Mouse (Mus musculus): ENCODE results near the gene Polr2e. TPM values are rescaled to one million over a fixed set of nuclear protein-coding genes. Genes with fewer than 3 reads are reported as not detected.

Gene Polr2e
- polyA plus RNA-seq, 1 experiment from 2014 or later, result 174 TPM

GRCm38 (mm10) chr10:80004233-80004705, 35.3 kb downstream of the Polr2e start:
- WGBS, result 85% methylated on average over 8 of the region's 8 CpGs
- no peak overlapping the region for H3K27ac ChIP-seq (ENCODE audit: low read length)

GRCm38 (mm10) chr10:80003374-80004232, 36.0 kb downstream of the Polr2e start:
- Histone ChIP-seq H3K4me2 (ENCODE audit: low read depth, low read length) (no peak overlapping the region), H3K27ac (ENCODE audit: low read length) (peak overlapping the region; percentile 43; the same call in 1 of the 2 replicates), H3K4me3 (replicated peaks; ENCODE audit: low read length) (no peak overlapping the region), H3K36me3 (ENCODE audit: control insufficient read depth, insufficient read depth, low read length) (no peaks in the 10 kb centered on the region), H3K9me3 (replicated peaks; ENCODE audit: control insufficient read depth, low read length) (no peaks in the 10 kb centered on the region), H3K27me3 (ENCODE audit: control insufficient read depth, insufficient read depth, low read length) (no peaks in the 10 kb centered on the region), H3K4me1 (ENCODE audit: control insufficient read depth, insufficient read depth, low read length) (peaks cover 14% of the 10 kb centered on the region), H3K9ac (ENCODE audit: low read length) (peak overlapping the region; percentile 41; the same call in 1 of the 2 replicates)
- 63% methylated on average over 9 of the region's 9 CpGs for WGBS
- no peak for ATAC-seq (ENCODE audit: insufficient read depth, low FRiP score)

More at GRCm38 (mm10) chr10:80004233-80004705, 35.3 kb downstream of the Polr2e start:
- Histone ChIP-seq H3K9me3 (replicated peaks; ENCODE audit: control insufficient read depth, low read length) (no peaks in the 10 kb centered on the region), H3K27me3 (ENCODE audit: control insufficient read depth, insufficient read depth, low read length) (no peaks in the 10 kb centered on the region), H3K4me1 (ENCODE audit: control insufficient read depth, insufficient read depth, low read length) (peaks cover 14% of the 10 kb centered on the region), H3K9ac (ENCODE audit: low read length) (no peak overlapping the region), H3K4me3 (replicated peaks; ENCODE audit: low read length) (no peak overlapping the region), H3K36me3 (ENCODE audit: control insufficient read depth, insufficient read depth, low read length) (no peaks in the 10 kb centered on the region), H3K4me2 (ENCODE audit: low read depth, low read length) (no peak overlapping the region)
- no peak for ATAC-seq (ENCODE audit: insufficient read depth, low FRiP score)

- WGBS, result 37% methylated on average over 21 of the region's 21 CpGs
- peaks cover 19% of the 10 kb centered on the region for H3K4me1 ChIP-seq (ENCODE audit: control insufficient read depth, insufficient read depth, low read length)
- H3K4me2 ChIP-seq (ENCODE audit: low read depth, low read length), result no peak overlapping the region
- peak overlapping the region; percentile 41 for H3K9ac ChIP-seq (ENCODE audit: low read length)
- H3K9me3 ChIP-seq (replicated peaks; ENCODE audit: control insufficient read depth, low read length), result no peaks in the 10 kb centered on the region
- H3K27ac ChIP-seq (ENCODE audit: low read length), result no peak overlapping the region
- no peaks in the 10 kb centered on the region for H3K36me3 ChIP-seq (ENCODE audit: control insufficient read depth, insufficient read depth, low read length)
- H3K27me3 ChIP-seq (ENCODE audit: control insufficient read depth, insufficient read depth, low read length), result no peaks in the 10 kb centered on the region
- no peak overlapping the region for H3K4me3 ChIP-seq (replicated peaks; ENCODE audit: low read length)
- ATAC-seq (ENCODE audit: insufficient read depth, low FRiP score), result no peak
Observed at GRCm38 (mm10) chr10:80002829-80003228, 36.8 kb downstream of the Polr2e start.

- H3K4me3 ChIP-seq (replicated peaks; ENCODE audit: low read length), result no peak overlapping the region
- peaks cover 24% of the 10 kb centered on the region for H3K4me1 ChIP-seq (ENCODE audit: control insufficient read depth, insufficient read depth, low read length)
- no peak overlapping the region for H3K4me2 ChIP-seq (ENCODE audit: low read depth, low read length)
- H3K9me3 ChIP-seq (replicated peaks; ENCODE audit: control insufficient read depth, low read length), result no peaks in the 10 kb centered on the region
- no peak overlapping the region for H3K9ac ChIP-seq (ENCODE audit: low read length)
- WGBS, result 57% methylated on average over 9 of the region's 9 CpGs
- no peaks in the 10 kb centered on the region for H3K36me3 ChIP-seq (ENCODE audit: control insufficient read depth, insufficient read depth, low read length)
- H3K27ac ChIP-seq (ENCODE audit: low read length), result peak overlapping the region; percentile 35
- H3K27me3 ChIP-seq (ENCODE audit: control insufficient read depth, insufficient read depth, low read length), result no peaks in the 10 kb centered on the region
- ATAC-seq (ENCODE audit: insufficient read depth, low FRiP score), result peak; percentile 35; the same call in 1 of the 2 replicates
Observed at GRCm38 (mm10) chr10:80001945-80002344, 37.6 kb downstream of the Polr2e start.

- Histone ChIP-seq H3K27me3 (ENCODE audit: control insufficient read depth, insufficient read depth, low read length) (no peaks in the 10 kb centered on the region), H3K4me1 (ENCODE audit: control insufficient read depth, insufficient read depth, low read length) (peaks cover 14% of the 10 kb centered on the region), H3K4me3 (replicated peaks; ENCODE audit: low read length) (peak overlapping the region; percentile 50), H3K27ac (ENCODE audit: low read length) (peak overlapping the region; percentile 63; the same call in 1 of the 2 replicates), H3K36me3 (ENCODE audit: control insufficient read depth, insufficient read depth, low read length) (peaks cover 9% of the 10 kb centered on the region), H3K9ac (ENCODE audit: low read length) (peak overlapping the region; percentile 29; the same call in 1 of the 2 replicates), H3K4me2 (ENCODE audit: low read depth, low read length) (peak overlapping the region; percentile 88), H3K9me3 (replicated peaks; ENCODE audit: control insufficient read depth, low read length) (no peaks in the 10 kb centered on the region)
- 10% methylated on average over 15 of the region's 15 CpGs for WGBS
- no peak for ATAC-seq (ENCODE audit: insufficient read depth, low FRiP score)
Observed at GRCm38 (mm10) chr10:79997819-79998218, 41.8 kb downstream of the Polr2e start.

- peak; percentile 45 for ATAC-seq (ENCODE audit: insufficient read depth, low FRiP score)
- H3K9me3 ChIP-seq (replicated peaks; ENCODE audit: control insufficient read depth, low read length), result no peaks in the 10 kb centered on the region
- H3K4me2 ChIP-seq (ENCODE audit: low read depth, low read length), result peak overlapping the region; percentile 88
- H3K9ac ChIP-seq (ENCODE audit: low read length), result peak overlapping the region; percentile 72
- H3K36me3 ChIP-seq (ENCODE audit: control insufficient read depth, insufficient read depth, low read length), result peaks cover 13% of the 10 kb centered on the region
- under 1% methylated on average over 35 of the region's 35 CpGs for WGBS
- peaks cover 14% of the 10 kb centered on the region for H3K4me1 ChIP-seq (ENCODE audit: control insufficient read depth, insufficient read depth, low read length)
- H3K4me3 ChIP-seq (replicated peaks; ENCODE audit: low read length), result peak overlapping the region; percentile 50
- peak overlapping the region; percentile 63 for H3K27ac ChIP-seq (ENCODE audit: low read length)
- H3K27me3 ChIP-seq (ENCODE audit: control insufficient read depth, insufficient read depth, low read length), result no peaks in the 10 kb centered on the region
Observed at GRCm38 (mm10) chr10:79997034-79997760, 42.4 kb downstream of the Polr2e start.

GRCm38 (mm10) chr10:79996272-79997033, 43.1 kb downstream of the Polr2e start, which contains the start of gene Abca7:
TSS of gene Abca7 (plus strand) at chr10:79996494.
- under 1% methylated on average over 34 of the region's 34 CpGs for WGBS
- H3K9ac ChIP-seq (ENCODE audit: low read length), result peak within 1 kb of the TSS; percentile 72
- peaks cover 3% of the 10 kb centered on the region; the same call in 1 of the 2 replicates for H3K9me3 ChIP-seq (replicated peaks; ENCODE audit: control insufficient read depth, low read length)
- peak; percentile 91 for ATAC-seq (ENCODE audit: insufficient read depth, low FRiP score)
- H3K4me1 ChIP-seq (ENCODE audit: control insufficient read depth, insufficient read depth, low read length), result peaks cover 14% of the 10 kb centered on the region
- peak within 1 kb of the TSS; percentile 63 for H3K27ac ChIP-seq (ENCODE audit: low read length)
- peaks cover 20% of the 10 kb centered on the region for H3K36me3 ChIP-seq (ENCODE audit: control insufficient read depth, insufficient read depth, low read length)
- peak within 1 kb of the TSS; percentile 88 for H3K4me2 ChIP-seq (ENCODE audit: low read depth, low read length)
- no peaks in the 10 kb centered on the region for H3K27me3 ChIP-seq (ENCODE audit: control insufficient read depth, insufficient read depth, low read length)
- H3K4me3 ChIP-seq (replicated peaks; ENCODE audit: low read length), result peak within 1 kb of the TSS; percentile 50

- no peak overlapping the region for H3K9ac ChIP-seq (ENCODE audit: low read length)
- ATAC-seq (ENCODE audit: insufficient read depth, low FRiP score), result no peak
- no peak overlapping the region for H3K4me3 ChIP-seq (replicated peaks; ENCODE audit: low read length)
- peak overlapping the region; percentile 13; the same call in 1 of the 2 replicates for H3K27ac ChIP-seq (ENCODE audit: low read length)
- no peak overlapping the region for H3K4me2 ChIP-seq (ENCODE audit: low read depth, low read length)
- peaks cover 6% of the 10 kb centered on the region; the same call in 1 of the 2 replicates for H3K9me3 ChIP-seq (replicated peaks; ENCODE audit: control insufficient read depth, low read length)
- peaks cover 27% of the 10 kb centered on the region for H3K36me3 ChIP-seq (ENCODE audit: control insufficient read depth, insufficient read depth, low read length)
- peaks cover 14% of the 10 kb centered on the region for H3K4me1 ChIP-seq (ENCODE audit: control insufficient read depth, insufficient read depth, low read length)
- H3K27me3 ChIP-seq (ENCODE audit: control insufficient read depth, insufficient read depth, low read length), result no peaks in the 10 kb centered on the region
- WGBS, result 78% methylated on average over 1 of the region's 1 CpGs
Observed at GRCm38 (mm10) chr10:79995636-79996035, 44.0 kb downstream of the Polr2e start.

All from stomach, embryonic 16.5 days (tissue).